Mouse (Mus musculus) embryonic facial prominence, embryonic 13.5 days (tissue): ENCODE data around the gene Slc25a1. TPM values are rescaled to one million over a fixed set of nuclear protein-coding genes. Genes with fewer than 3 reads are reported as not detected.
A peak's percentile ranks its signal among the peaks of the same experiment; 100 is the strongest.

Experiments used
- ATAC-seq: fragments of 200-750 bp; cut with Nextera tagmentation; 2 replicates; pipeline ENCODE4 v1.8.0; 2017; ENCODE audit warnings: low read depth; ENCODE audit not compliant: insufficient number of reproducible peaks, insufficient read depth, low FRiP score, low TSS enrichment
- H3K27ac ChIP-seq: fragments of 300-500 bp; sonication (generic); 2 replicates; pipeline ENCODE4 v1.5.1; 2015; ENCODE audit warnings: moderate library complexity, mild to moderate bottlenecking, inconsistent platforms
- H3K27me3 ChIP-seq: fragments of 300-500 bp; sonication (generic); 2 replicates; pipeline ENCODE4 v1.6.1; 2015; ENCODE audit warnings: mild to moderate bottlenecking, inconsistent platforms
- H3K36me3 ChIP-seq: fragments of 300-500 bp; sonication (generic); 2 replicates; pipeline ENCODE4 v1.6.1; 2015; ENCODE audit warnings: mild to moderate bottlenecking, inconsistent platforms
- H3K4me1 ChIP-seq: fragments of 300-500 bp; sonication (generic); 2 replicates; pipeline ENCODE4 v1.6.1; 2015; ENCODE audit warnings: inconsistent platforms
- H3K4me2 ChIP-seq: fragments of 300-500 bp; sonication (generic); 2 replicates; pipeline ENCODE4 v1.6.1; 2015; ENCODE audit warnings: moderate library complexity, mild to moderate bottlenecking, inconsistent platforms
- H3K4me3 ChIP-seq: fragments of 300-500 bp; sonication (generic); 2 replicates; pipeline ENCODE4 v1.5.1; 2015; ENCODE audit warnings: mild to moderate bottlenecking, inconsistent platforms
- H3K9ac ChIP-seq: fragments of 300-500 bp; sonication (generic); 2 replicates; pipeline ENCODE4 v1.6.1; 2015; ENCODE audit warnings: mild to moderate bottlenecking, inconsistent platforms
- H3K9me3 ChIP-seq: fragments of 300-500 bp; sonication (generic); 2 replicates; pipeline ENCODE4 v1.6.1; 2016; ENCODE audit warnings: inconsistent platforms
- WGBS: fragments of 180-500 bp; shearing (Covaris S2); methylation state at CpG from one replicate; pipeline ENCODE4 v1.1.7; 2015; ENCODE audit warnings: mixed read lengths; 5-methylcytosine and 5-hydroxymethylcytosine counted together
- polyA plus RNA-seq: library from polyadenylated mRNA; unstranded; fragments of >200 nt; fragmentation: Nextera tagmentation; extraction: Ambion mirVana; gene quantifications from 2 replicates; pipeline ENCODE4 v1.2.1, GENCODE M21; 2015

Gene Slc25a1
- polyA plus RNA-seq, 1 experiment from 2014 or later: 90.5 TPM

- Histone ChIP-seq H3K4me3 (peak overlapping the region; percentile 80; the same call in 1 of the 2 replicates), H3K9me3 (no peaks in the 10 kb centered on the region), H3K36me3 (peaks cover 11% of the 10 kb centered on the region), H3K27me3 (peaks cover 51% of the 10 kb centered on the region), H3K4me1 (peaks cover 22% of the 10 kb centered on the region), H3K4me2 (peak overlapping the region; percentile 90), H3K27ac (no peak overlapping the region), H3K9ac (peak overlapping the region; percentile 95)
- WGBS: 8% methylated on average over 20 of the region's 20 CpGs
- ATAC-seq: no peak
Observed at GRCm38 (mm10) chr16:17920586-17920985, 7.4 kb downstream of the Slc25a1 start.

DNA sequence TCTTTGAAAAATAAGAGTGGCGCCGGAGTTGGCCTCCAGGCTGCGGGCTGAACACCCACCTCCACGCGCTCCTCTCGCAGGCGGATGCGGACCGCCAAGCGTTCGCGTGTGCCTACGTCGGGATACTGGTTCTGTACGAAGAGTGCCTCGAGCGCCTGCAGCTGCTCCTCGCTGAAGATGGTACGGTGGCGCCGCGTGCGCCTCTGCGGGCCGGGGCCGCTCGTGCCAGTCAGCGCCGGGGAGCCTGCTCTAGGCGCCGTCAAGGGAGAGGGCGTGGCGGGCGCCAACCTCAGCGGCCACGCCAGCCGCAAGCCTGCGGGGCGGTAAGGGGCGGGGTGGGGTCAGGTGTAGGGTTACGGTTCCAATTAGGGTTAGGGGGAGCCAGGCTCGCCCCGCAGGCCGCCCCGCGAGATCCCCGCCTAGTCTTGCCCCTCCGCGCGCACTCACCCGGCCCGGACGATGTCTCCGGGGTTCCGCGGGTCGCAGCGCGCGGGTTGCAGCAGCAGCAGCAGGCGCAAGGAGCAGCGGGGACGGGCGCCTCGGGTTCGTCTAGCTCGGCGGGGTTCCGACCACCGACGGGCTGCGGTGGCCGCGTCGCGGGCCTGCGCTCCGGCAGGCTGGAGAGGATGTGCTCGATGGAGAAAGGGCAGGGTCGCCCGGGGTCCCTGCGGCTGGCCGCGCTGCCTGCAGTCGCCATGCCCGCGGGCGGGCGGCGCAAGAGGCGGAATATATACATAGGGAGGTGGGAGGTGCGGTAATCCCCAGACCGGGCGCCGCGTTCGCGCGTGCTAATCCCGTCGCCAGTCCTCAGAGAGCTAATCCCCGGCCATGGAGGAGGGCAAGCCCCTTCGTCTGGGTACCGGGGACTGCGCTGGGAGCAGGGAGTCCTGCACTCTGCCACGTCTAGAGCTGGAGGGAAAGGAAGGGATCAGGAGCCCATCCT lies 13.4 kb downstream of the Slc25a1 start, which contains the start of gene Gsc2:
TSS of gene Gsc2 (minus strand) at position 753 of the 943 bp plus-strand sequence.
- H3K27me3 ChIP-seq: peaks cover 73% of the 10 kb centered on the region
- ATAC-seq: no peak
- no peaks in the 10 kb centered on the region for H3K36me3 ChIP-seq
- H3K9ac ChIP-seq: peak within 1 kb of the TSS; percentile 63
- no peak within 1 kb of the TSS for H3K27ac ChIP-seq
- peak within 1 kb of the TSS; percentile 46 for H3K4me3 ChIP-seq
- peaks cover 21% of the 10 kb centered on the region for H3K4me1 ChIP-seq
- H3K9me3 ChIP-seq: no peaks in the 10 kb centered on the region
- peak within 1 kb of the TSS; percentile 75 for H3K4me2 ChIP-seq
- under 1% methylated on average over 106 of the region's 106 CpGs for WGBS

GRCm38 (mm10) chr16:17911052-17911595 lies 16.9 kb downstream of the Slc25a1 start, which contains the start of gene Ess2:
Gene Ess2 (minus strand): TSS chr16:17911348.
- ATAC-seq: peak; percentile 92
- peaks cover 21% of the 10 kb centered on the region for H3K4me1 ChIP-seq
- H3K9ac ChIP-seq: peak within 1 kb of the TSS; percentile 85
- under 1% methylated on average over 35 of the region's 35 CpGs for WGBS
- H3K4me2 ChIP-seq: peak within 1 kb of the TSS; percentile 95
- peak within 1 kb of the TSS; percentile 78 for H3K4me3 ChIP-seq
- 0 out of 2 replicates have a peak within 1 kb of the TSS, but pooled peaks have one; percentile 57 for H3K27ac ChIP-seq
- H3K9me3 ChIP-seq: no peaks in the 10 kb centered on the region
- H3K27me3 ChIP-seq: peaks cover 46% of the 10 kb centered on the region
- peaks cover 33% of the 10 kb centered on the region for H3K36me3 ChIP-seq

DNA sequence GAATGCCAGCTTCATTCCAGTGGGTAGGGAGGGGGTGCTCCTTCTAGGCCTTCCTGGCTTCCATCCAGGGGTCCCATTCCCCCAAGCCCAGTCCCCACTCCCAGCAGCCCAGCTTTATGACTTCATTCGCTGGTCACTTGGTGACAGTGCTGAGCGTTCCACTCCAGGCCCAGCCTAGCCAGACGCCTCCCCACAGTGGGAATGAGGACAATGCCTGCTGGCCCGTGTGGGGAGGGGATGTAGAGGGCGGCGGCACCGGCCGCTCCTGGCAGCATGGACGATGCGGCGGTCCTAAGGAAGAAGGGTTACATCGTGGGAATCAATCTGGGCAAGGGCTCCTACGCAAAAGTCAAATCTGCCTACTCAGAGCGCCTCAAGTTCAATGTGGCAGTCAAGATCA lies 29.6 kb downstream of the Slc25a1 start, which contains the start of the genes Dgcr2 and Tssk2:
TSS of gene Dgcr2 (minus strand) at position 101 of the 400 bp plus-strand sequence.
TSS of gene Tssk2 (plus strand) at position 176 of the 400 bp plus-strand sequence.
- no peaks in the 10 kb centered on the region for H3K27me3 ChIP-seq
- ATAC-seq: no peak
- no peak within 1 kb of the TSS for H3K4me2 ChIP-seq
- peaks cover 56% of the 10 kb centered on the region for H3K36me3 ChIP-seq
- H3K9me3 ChIP-seq: no peaks in the 10 kb centered on the region
- no peaks in the 10 kb centered on the region for H3K4me1 ChIP-seq
- 93% methylated on average over 14 of the region's 14 CpGs for WGBS
- no peak within 1 kb of the TSS for H3K4me3 ChIP-seq
- no peak within 1 kb of the TSS for H3K9ac ChIP-seq
- no peak within 1 kb of the TSS for H3K27ac ChIP-seq

GRCm38 (mm10) chr16:17896091-17896490 lies 31.9 kb downstream of the Slc25a1 start:
- Histone ChIP-seq H3K4me3 (no peak overlapping the region), H3K9me3 (no peaks in the 10 kb centered on the region), H3K9ac (no peak overlapping the region), H3K27ac (no peak overlapping the region), H3K4me1 (peaks cover 11% of the 10 kb centered on the region; the same call in 1 of the 2 replicates), H3K27me3 (no peaks in the 10 kb centered on the region), H3K4me2 (no peak overlapping the region), H3K36me3 (peaks cover 32% of the 10 kb centered on the region)
- ATAC-seq: no peak

DNA sequence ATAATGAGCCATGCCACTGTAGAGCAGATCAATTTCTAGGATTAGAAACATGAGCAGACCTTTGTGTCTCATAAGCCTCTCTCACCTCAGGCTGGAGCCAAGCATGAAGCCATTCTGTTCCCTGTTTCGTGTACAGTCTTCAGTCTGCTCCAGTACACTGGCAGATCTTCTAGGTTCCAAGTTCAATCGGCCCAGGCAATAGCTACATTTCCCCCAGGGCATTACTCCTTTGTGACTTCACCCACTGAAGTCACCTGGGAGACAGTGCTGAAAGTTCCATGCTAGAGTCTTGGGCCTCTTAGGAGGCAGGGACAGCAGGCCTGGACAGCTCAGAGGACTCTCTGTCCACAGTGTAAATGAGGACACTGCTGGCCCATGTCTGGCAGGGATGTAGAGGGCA lies 34.1 kb downstream of the Slc25a1 start, which contains the start of gene Tssk1:
TSS of gene Tssk1 (plus strand) at position 301 of the 400 bp plus-strand sequence.
- no peak within 1 kb of the TSS for H3K4me2 ChIP-seq
- peaks cover 24% of the 10 kb centered on the region for H3K4me1 ChIP-seq
- no peaks in the 10 kb centered on the region for H3K9me3 ChIP-seq
- H3K27me3 ChIP-seq: no peaks in the 10 kb centered on the region
- no peak within 1 kb of the TSS for H3K9ac ChIP-seq
- WGBS: 74% methylated on average over 2 of the region's 2 CpGs
- ATAC-seq: no peak
- H3K36me3 ChIP-seq: peaks cover 11% of the 10 kb centered on the region
- H3K27ac ChIP-seq: no peak within 1 kb of the TSS
- no peak within 1 kb of the TSS for H3K4me3 ChIP-seq

- Histone ChIP-seq H3K4me2 (no peak overlapping the region), H3K27me3 (no peaks in the 10 kb centered on the region), H3K9me3 (no peaks in the 10 kb centered on the region), H3K4me1 (peaks cover 24% of the 10 kb centered on the region), H3K36me3 (no peaks in the 10 kb centered on the region), H3K9ac (no peak overlapping the region), H3K27ac (peak overlapping the region; percentile 49; the same call in 1 of the 2 replicates), H3K4me3 (no peak overlapping the region)
- ATAC-seq: no peak
- WGBS: 60% methylated on average over 3 of the region's 3 CpGs
Observed at GRCm38 (mm10) chr16:17892606-17893005, 35.4 kb downstream of the Slc25a1 start.

DNA sequence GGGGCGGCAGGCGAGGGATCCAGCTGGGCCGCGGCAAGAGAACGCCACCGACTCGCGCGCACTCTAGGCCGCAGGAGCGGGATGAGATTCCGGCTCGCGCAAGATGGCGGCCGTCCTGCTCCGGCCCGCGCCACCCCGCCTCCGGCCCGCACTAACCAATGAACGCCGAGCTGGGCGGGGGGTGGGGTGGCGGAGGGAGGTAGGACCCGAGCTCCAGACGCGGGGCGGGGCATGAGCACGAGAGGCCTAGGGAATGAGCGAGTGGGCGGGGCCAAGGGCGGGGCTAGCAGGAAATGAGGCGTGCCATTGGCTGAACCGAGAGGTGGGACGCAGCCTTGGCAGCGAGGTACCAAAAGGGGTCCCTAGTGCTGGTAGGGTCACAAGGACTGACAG lies 36.5 kb downstream of the Slc25a1 start, which contains the start of gene Gm20518:
TSS of gene Gm20518 (minus strand) at position 105 of the 393 bp plus-strand sequence.
- Histone ChIP-seq H3K9me3 (no peaks in the 10 kb centered on the region), H3K4me1 (peaks cover 24% of the 10 kb centered on the region), H3K4me2 (peak within 1 kb of the TSS; percentile 74), H3K9ac (peak within 1 kb of the TSS; percentile 99), H3K4me3 (peak within 1 kb of the TSS; percentile 96), H3K27me3 (no peaks in the 10 kb centered on the region), H3K36me3 (no peaks in the 10 kb centered on the region), H3K27ac (peak within 1 kb of the TSS; percentile 96)
- under 1% methylated on average over 38 of the region's 38 CpGs for WGBS
- ATAC-seq: peak; percentile 98

GRCm38 (mm10) chr16:17890917-17891566 lies 37.0 kb downstream of the Slc25a1 start:
- Histone ChIP-seq H3K9me3 (no peaks in the 10 kb centered on the region), H3K36me3 (no peaks in the 10 kb centered on the region), H3K4me2 (peak overlapping the region; percentile 74), H3K4me1 (peaks cover 24% of the 10 kb centered on the region), H3K27me3 (no peaks in the 10 kb centered on the region), H3K27ac (peak overlapping the region; percentile 96), H3K9ac (peak overlapping the region; percentile 99), H3K4me3 (peak overlapping the region; percentile 96)
- WGBS: under 1% methylated on average over 44 of the region's 44 CpGs
- peak; percentile 46 for ATAC-seq

DNA sequence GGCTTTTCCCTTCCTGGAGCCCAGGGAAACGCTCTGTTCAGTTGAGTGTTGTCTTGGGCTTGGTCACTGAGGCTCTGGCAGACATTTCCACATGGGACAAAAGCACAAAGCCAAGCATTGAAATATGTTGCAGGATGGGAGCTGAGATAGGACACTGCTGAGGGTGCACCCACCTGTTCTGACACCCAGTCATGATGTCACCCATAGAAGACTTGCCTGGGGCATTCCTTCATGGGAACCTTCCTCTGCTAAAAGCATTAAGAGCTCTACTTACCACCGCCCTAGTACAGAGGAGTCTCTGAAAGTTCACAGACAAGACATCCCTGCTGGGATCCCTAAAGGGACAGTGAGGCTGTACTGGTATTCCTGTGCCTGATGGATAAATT lies 37.7 kb downstream of the Slc25a1 start:
- Histone ChIP-seq H3K4me2 (peak overlapping the region; percentile 74), H3K4me1 (peaks cover 24% of the 10 kb centered on the region), H3K4me3 (peak overlapping the region; percentile 96), H3K36me3 (no peaks in the 10 kb centered on the region), H3K9ac (peak overlapping the region; percentile 99), H3K27ac (no peak overlapping the region), H3K9me3 (no peaks in the 10 kb centered on the region), H3K27me3 (no peaks in the 10 kb centered on the region)
- 44% methylated on average over 2 of the region's 2 CpGs for WGBS
- ATAC-seq: no peak
